Mouse (Mus musculus) erythroblast, adult 5-6 weeks (primary cell): ENCODE measurements around the gene Pitpnc1. TPM values are rescaled to one million over a fixed set of nuclear protein-coding genes. Genes with fewer than 3 reads are reported as not detected.

Source experiments
- ATAC-seq: replicated peaks from 2 replicates; pipeline ENCODE4 v1.8.0; 2016; ENCODE audit warnings: moderate number of reproducible peaks, mild to moderate bottlenecking, moderate TSS enrichment, inconsistent platforms; ENCODE audit not compliant: poor library complexity, low FRiP score, severe bottlenecking
- total RNA-seq, 2 experiments: library from RNA; stranded (forward) in 1 of 2; stranded (reverse) in 1 of 2; fragments of 150-400 nt in 1 of 2; fragments of 200-764, 138-1000 nt in 1 of 2; gene quantifications; 2 replicates each; pipeline versions ENCODE4 v1.2.3 to v1.2.4; 2015 to 2017; ENCODE audit warnings: low replicate concordance in 2 of 2

Pitpnc1 gene
- total RNA-seq, 2 experiments from 2014 or later = 9.8 to 14.4 TPM

DNA sequence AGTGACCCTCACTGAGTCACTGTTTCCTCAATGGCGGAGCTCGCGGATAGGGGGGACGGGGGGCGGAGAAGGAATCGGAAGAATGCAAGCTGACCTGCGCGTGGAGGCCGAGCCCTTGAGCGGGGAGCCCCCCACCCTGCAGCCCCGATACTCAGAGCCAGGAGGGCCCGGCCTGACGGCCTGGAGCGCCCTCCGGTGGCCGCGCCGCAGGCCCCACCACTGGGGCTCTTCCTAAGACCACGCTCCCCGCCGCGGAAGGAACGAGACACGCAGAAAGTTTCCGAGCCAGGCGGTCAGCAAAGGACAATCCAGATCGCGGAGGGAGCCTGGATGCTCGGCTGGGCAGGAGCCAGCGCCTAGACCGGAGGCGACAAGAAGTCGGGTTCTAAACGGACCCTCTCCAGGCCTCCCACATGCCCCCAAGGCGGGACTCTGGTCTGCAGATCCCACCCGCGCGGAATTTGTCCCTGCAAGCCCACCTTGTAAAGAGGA, 1.4 kb downstream of the Pitpnc1 start:
- peak; percentile 37 for ATAC-seq

DNA sequence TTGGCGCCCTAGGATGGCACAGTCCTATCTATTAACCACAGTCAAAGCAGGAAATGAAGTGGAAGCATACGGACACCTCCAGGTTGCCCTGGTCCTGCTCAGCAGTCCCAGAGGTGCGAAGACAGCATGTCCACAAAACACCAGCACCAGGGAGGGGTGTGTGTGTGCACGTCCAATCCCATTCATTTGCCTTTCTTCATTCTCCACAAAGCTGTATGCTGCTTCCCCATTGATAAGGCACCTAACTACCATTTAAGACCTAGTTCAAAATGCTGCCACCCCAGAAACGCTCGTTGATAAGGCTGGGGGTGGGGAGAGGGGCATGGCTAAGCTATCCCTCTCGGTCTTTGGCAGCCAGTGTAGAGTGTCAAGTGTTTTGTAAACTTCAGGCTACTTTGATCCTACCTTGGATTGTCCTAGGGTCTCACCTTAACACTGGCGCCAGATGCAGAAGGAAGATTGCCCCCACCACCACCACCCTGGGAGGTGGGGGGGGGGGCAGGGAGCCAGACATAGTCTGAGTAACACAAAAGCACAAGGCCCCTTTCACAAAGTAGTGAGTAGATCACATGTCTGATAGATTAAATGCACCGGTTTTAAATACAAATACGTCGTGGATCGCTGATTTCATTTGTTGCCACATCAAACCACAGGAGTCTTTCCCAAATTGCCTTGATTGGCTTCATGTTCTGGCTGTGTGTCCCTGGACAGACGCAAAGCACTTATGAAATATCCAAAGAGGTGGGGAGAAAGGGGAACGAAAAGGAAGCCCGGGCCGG, 2.1 kb downstream of the Pitpnc1 start:
- peak; percentile 47 for ATAC-seq

DNA sequence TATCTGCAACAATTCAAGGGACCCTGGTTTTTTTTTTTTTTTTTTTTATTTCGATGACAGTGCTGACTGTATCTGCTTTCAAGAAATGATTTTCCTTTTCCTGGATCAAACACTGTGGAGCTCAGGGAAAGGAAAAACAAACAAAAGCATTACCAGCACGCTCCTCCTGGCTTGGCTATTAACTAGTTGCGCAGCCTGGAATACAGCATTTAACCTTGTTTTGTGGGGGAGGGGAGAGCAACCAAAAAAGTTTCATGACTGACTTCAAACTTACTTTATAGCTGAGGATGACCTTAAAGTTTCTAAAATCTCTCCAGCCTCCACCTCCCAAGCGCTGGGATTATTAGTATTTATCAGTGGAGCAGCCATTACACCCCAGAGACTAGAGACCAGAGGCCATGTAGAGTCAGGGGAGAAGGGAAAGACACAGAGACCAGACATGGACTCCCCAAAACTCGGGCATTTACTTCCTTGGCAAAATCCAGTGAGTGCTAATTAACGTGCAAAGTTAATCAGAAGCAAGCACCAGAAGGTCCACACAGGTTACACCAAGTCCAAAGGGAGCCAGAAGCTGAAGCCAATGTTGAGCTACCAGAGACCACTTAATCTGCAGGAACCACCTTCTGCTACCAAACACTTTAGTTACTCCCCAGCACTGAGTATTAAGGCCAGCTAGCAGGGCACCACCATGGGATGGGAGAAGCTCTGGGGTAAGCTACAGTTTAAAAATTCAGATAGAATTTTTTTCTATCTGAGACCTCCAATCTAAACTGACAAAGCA, 3.7 kb downstream of the Pitpnc1 start:
- ATAC-seq = no peak

DNA sequence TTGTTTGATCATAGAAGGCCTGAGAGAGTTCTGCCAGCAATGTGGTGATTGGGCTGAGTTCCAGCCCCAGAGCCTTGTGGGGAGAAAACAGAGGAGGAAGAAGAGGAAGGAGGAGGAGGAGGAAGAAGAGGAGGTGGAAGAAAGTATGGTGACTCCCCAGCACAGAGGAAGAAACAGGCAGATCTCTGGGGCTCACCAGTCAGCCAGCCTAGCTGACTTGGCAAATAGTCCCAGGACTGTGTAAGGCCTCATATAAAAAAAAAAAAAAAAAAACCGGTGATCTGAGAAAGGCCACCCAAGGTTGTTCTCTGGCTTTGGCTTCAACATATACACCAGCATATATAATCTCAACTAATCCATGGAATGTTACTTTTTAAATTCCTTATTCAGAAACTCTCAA, 4.5 kb downstream of the Pitpnc1 start:
- no peak for ATAC-seq

DNA sequence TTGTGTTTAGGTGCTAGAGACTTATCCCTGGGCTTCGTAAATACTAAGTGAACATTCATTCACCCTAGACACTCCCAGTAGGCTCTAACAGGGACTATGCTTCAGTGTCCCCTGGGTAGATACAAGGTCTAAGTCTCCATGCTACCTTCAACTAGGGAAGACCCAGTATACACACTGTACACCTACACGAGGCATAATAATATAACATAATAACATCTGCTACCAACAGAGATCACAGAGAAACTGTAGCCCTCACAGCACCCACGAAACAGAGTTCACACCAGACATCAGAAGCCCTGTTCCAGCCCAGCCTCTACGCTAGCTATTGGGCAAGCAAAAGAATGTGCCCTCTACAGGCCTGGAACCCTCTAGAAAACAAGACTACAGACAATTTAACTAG, 5.5 kb downstream of the Pitpnc1 start:
- ATAC-seq = no peak

DNA sequence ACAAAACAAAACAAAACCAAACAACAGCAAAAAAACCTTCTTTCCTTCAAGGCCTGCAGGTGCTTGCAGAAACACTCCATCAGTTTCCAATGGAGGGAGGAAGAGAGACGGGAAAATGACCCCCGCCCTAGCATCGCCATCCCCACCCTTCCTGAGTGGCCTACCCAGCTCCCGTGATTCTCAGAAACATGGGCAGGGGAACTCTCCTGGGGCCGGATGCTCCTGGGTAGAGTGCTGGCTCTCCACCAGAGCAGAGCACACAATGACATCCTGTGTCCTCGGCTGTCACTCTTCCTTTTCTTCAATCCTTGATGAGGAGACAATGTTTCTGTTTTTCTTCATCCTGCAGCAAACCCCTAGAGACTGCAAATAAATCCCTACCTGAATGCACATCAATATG, 6.4 kb downstream of the Pitpnc1 start:
- ATAC-seq = no peak

DNA sequence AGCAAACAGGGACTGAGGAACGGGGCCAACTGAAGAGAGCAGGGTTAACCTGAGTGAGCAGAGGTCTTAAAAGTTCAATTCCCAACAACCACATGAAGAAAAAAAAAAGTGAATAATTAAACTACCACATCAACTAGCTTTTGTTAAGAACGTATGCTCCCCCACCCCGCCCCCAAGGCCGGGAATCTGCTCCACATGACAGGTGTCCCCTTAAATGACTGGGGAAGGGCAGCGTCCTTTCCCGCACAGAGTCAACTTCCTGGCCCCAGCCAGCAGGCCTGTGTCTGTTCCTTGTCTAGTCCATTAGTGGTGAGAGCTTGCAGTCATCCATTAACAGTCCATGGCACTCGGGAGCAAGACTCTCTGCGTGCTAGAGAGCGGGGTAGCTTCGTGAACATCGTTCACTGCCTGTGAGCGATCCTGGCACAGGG, 7.2 kb downstream of the Pitpnc1 start:
- ATAC-seq = no peak

DNA sequence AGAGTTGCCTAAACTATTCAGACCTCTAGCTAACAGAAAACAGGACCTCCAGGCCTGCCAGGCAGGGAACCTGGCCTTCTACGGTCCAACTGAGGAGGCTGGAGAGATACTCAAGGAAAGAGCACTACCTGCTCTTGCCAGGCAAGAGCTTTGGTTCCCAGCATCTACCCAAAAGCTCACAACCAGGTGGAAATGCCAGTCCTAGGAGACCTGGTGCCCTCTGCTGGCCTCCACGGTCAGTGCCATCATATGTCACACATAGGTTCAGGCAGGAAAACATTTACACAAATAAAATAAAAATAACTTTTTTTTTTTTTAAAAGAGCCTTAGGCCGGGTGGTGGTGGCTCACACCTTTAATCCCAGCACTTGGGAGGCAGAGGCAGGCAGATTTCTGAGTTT, 8.0 kb downstream of the Pitpnc1 start:
- peak; percentile 83 for ATAC-seq

DNA sequence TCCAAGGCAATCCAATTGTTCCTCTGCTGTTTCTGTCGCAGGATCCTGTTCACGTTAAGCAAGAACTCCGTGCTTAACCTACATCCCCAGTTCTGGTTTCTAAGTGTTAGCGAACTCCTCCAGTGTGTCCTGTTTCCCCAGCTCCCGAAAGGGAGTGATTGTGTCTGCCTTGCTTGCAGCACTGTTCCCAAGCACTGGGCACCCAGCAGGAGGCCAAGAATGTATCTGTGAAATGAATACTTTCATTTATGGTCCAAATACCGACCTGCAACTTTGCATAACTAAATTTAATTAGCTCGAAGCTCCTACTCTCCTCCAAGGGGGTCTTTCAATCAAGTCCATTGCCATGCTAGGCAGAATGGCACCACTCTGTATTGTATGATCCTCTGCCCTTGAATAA, 10.7 kb downstream of the Pitpnc1 start:
- ATAC-seq = no peak

DNA sequence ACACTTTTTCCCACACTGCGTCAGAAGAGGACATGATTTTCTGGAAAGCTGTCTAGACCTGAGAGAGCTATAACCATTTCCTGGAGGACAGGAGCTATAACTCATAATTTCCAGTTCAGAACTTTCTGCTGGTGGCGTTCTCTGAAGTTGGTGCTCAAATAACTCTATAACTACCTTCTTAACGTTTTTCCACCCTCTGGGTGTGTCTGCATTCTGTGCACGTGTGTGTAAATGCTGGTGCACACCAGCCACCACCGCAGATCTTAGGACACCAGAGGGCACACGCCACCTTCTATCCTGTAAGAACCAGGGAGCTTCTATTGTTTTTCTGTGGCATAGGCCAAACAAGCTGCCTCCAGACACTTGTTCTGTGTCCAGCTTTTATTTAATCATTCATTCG, 11.5 kb downstream of the Pitpnc1 start:
- ATAC-seq = no peak

DNA sequence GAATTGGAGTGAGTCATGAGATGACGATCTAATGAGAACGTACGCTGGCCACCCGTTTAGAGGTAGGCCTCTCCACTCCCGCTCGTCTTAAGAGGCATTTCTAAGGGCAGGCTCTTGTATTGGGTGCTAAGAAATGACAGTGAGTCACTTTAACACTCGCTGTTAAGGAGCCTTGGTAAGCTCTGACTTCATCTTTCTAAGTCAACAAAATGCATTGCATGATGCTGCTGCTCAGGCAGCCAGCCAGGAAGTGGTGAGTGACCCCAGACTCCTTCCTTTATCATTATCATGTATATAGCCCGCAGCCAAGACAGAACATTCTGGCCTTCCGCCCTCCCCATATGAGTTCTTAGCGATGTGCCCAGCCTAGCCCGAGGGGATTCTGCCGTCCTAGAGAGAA, 12.2 kb downstream of the Pitpnc1 start:
- no peak for ATAC-seq

DNA sequence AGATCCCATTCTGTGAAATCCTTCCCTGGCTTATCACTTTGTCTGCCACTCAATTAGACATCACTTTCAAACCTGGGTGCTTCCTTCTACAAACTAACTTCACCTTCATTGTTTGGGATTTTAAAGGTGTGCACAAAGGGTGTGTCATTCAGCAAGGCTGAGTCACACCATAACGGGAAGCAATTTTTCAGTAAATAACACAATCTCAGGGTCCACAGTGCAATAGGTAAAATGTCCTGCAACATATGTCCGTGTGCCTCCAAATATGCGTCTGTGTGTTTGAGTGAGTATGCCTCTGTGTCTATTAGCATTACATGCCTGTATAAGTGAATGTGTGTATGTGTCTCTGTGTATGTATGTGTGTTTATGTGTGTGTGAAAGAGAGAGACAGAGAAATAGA, 13.2 kb downstream of the Pitpnc1 start:
- ATAC-seq = no peak

DNA sequence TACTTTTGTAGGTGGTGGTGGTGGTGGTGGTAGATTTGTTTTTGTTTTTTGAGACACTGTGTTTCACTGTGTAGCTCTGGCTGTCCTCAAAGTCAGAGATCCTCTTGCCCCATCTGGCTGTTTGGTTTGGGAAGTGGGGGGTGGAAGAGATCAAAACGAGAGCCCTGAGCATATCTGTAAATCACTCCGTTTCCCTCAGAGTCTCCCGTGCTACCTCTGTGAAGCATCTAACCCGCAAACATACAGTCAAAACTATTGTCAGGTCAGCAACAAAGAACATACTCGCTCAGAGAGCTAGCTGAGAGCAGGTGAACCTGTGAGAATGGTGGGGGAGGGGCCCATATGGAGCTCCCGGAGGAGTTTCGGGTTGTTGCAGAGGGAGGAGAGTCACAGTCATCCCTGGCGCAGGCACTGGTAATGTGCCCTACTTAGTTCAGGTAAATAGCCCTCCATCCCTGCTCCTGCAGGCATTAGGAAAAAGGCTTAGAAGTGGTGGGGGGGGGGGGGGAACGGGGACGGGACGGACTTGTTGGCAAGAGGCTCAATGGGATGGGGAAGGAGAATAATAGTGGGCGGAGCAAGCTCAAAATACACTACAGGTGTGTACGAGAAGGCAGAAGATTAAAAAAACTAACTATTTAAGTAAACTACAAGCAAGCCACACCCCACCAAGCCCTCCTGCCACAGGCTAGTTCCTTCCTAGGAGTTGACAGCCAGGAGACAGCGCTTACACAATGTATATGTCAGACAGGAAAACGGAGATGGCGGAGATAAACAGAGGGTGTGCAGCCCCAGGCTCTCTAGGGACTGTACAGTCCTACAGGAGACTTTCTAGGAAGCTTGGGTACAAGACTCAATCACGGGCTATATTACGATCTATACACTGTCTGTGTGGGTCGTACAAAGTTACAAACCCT, 15.7 kb downstream of the Pitpnc1 start:
- no peak for ATAC-seq

DNA sequence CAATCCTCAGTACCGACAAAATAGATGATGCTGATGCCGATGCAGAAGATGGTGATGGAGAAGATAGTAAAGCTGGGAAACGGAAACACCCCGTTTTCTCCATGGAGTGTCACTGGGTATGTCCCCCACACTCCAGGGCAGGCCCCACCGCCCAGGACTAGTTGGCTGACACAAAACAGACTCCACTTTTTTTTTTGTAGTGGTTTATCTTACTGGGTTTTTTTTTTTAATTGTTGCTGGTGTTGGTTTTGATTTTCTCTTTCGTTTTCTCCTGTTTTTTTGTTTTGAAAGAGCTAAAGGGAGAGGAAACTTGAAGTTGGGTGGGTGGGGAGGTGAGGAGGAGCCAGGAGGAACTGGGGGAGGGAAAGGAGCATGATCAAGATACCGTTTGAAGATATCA, 18.4 kb downstream of the Pitpnc1 start:
- no peak for ATAC-seq

DNA sequence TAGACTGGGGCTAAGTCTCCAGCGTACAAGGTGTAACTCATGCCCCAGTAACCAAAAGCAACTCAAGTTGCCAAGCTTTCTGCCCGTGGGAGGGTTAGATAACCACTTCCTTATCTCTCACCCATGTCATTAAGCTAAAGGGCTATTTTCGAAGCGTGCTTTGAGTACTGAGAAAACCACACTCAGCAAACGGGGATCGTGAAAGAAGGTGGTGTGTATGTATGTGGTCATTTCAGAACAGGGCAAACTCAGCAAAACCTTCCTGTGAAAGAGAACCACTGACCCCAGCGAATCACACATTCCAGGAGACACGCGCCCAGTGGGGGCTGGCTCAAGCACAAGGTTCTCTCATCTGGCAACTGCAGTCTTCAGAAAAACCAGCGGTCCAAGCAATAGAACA, 19.4 kb downstream of the Pitpnc1 start:
- ATAC-seq = peak; percentile 76

DNA sequence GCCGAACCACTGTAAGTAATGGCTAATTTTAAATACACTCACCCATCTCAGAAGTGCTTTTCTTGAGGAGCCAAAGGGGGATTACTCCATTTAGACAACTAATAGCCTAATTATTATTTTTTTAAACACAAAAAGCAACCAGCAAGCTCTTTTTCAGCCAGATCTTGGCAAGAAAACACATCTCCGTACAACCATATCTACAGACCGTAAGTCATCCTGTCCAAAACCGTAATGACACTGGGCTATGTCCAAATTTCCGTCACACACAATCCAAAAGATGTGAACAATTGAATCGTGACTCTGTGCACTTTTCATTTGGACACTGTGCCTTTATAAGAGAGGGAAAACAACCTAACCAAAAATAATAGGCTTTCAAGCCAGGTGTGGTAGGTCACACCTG, 20.4 kb downstream of the Pitpnc1 start:
- no peak for ATAC-seq

DNA sequence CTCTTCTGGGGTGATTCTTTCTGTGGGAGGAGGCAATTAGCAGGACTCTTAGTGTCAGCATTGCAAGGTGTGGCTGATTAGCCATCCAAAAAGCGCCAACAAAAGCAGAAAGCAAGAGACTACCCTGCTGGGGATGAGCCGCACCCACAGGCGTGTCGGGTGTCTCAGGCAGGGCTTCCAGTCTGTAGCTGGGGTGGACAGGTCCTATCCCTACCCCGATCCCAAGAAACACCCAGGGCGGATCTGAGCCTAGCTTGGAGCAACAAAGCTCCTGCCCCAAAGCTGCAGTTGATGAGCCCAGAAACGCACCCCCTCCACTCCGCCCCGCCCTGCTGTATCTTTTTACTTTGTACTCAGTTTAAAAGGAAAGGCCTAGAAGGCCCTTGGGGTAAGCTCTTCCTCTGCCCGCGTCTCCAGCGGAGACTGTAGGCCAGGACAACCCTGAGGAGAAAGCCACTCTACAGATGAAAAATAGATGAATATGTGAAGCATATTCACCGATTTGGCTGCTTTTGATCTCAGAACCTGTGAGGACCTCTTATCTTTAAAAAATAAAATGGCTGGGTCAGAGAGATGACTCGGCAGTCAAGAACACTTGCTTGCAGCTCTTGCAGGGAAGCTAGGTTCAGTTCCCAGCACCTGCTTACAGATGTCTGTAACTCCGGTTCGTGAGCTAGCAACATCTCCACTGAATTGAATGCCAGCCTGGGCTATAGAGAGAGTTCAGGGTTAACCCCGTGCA, 21.2 kb downstream of the Pitpnc1 start:
- peak; percentile 66 for ATAC-seq

DNA sequence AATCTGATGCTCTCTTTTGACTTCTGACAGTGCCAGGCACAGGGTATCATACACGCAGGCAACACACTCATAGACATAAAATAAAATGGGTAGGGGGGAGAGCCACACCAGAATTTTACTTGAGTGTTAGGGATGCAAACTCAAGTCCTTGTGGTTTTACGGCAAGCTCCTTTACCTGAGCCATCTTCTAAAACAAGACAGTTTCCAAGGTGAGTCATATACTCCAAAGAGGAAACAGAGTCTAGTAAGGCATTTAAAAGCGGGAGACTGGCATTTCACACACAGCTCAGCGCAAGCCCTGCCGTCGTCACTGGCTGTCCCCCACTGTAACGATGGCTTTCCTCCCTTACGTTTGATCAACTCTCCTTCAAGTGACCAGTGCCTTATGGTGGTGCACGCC, 22.6 kb downstream of the Pitpnc1 start:
- no peak for ATAC-seq

DNA sequence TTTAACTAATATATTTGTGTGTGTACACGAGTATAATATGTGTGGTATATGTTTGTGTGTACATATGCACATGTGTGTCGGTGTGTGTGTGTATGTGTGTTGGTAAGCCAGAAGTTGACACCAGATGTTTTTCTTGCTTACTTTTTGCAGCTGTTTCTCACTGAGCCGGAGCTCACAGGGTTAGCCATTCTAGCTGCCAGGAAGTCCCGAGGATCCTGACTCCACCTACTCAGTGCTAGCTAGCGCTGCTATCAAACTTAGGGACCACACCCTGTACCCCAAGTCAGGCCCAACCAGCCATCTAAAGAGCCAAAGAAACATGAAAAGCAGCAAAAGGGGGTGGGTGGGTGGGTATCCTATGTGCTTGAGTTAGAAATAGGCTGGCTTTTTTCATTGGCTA, 23.1 kb downstream of the Pitpnc1 start:
- ATAC-seq = peak; percentile 74

DNA sequence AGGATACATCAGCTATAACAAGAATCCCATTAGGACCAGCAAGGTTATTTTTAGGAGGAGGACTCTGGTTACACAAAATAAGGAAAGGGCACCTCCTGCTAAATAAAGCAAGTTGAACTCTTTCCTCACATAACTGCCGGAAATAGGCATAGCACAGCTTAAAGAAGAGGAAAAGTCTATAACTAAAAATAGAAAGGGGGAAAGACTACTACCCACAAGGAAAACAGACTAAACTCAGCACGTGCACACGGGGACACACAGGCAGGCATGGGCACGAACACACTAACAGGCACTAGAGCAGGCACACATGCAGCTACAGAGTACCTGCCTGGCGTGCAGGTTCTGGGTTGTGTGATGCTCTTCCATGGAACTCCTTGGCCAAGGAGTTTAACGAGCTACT, 23.8 kb downstream of the Pitpnc1 start:
- no peak for ATAC-seq
